Mouse (Mus musculus) kidney, embryonic 14.5 days (tissue): Measurements from ENCODE around the gene Fastkd5. TPM values are rescaled to one million over a fixed set of nuclear protein-coding genes. Genes with fewer than 3 reads are reported as not detected.

Experiments used
- ATAC-seq: fragments of 200-750 bp; cut with Nextera tagmentation; 2 replicates; pipeline ENCODE4 v1.8.0; 2017; ENCODE audit warnings: moderate number of reproducible peaks, mild to moderate bottlenecking, moderate TSS enrichment, moderate library complexity; ENCODE audit not compliant: low FRiP score, low TSS enrichment
- H3K27ac ChIP-seq: fragments of 300-500 bp; sonication (generic); 2 replicates; pipeline ENCODE4 v1.5.1; 2014; ENCODE audit warnings: low read depth, mild to moderate bottlenecking, low read length, moderate library complexity, mixed read lengths
- H3K27me3 ChIP-seq: fragments of 300-500 bp; sonication (generic); 2 replicates; pipeline ENCODE4 v1.6.1; 2014; ENCODE audit warnings: mild to moderate bottlenecking, low read length; ENCODE audit not compliant: control insufficient read depth, insufficient read depth
- H3K36me3 ChIP-seq: fragments of 300-500 bp; sonication (generic); 2 replicates; pipeline ENCODE4 v1.6.1; 2014; ENCODE audit warnings: low read length, mixed read lengths; ENCODE audit not compliant: control insufficient read depth, insufficient read depth
- H3K4me1 ChIP-seq: fragments of 300-500 bp; sonication (generic); 2 replicates; pipeline ENCODE4 v1.6.1; 2014; ENCODE audit warnings: low read length, mixed read lengths; ENCODE audit not compliant: control insufficient read depth, insufficient read depth
- H3K4me2 ChIP-seq: fragments of 300-500 bp; sonication (generic); replicated peaks from 2 replicates; pipeline ENCODE4 v1.6.1; 2014; ENCODE audit warnings: low read depth, mild to moderate bottlenecking, low read length
- H3K4me3 ChIP-seq: fragments of 300-500 bp; sonication (generic); 2 replicates; pipeline ENCODE4 v1.5.1; 2014; ENCODE audit warnings: mild to moderate bottlenecking, low read length
- H3K9ac ChIP-seq: fragments of 300-500 bp; sonication (generic); 2 replicates; pipeline ENCODE4 v1.6.1; 2014; ENCODE audit warnings: low read depth, mild to moderate bottlenecking, low read length, moderate library complexity
- H3K9me3 ChIP-seq: fragments of 300-500 bp; sonication (generic); 2 replicates; pipeline ENCODE4 v1.6.1; 2016; ENCODE audit warnings: low read length; ENCODE audit not compliant: control insufficient read depth
- WGBS: fragments of 180-500 bp; shearing (Covaris S2); extraction: QIAGEN DNeasy Blood & Tissue Kit; methylation state at CpG from one replicate; pipeline ENCODE4 v1.1.7; 2014; 5-methylcytosine and 5-hydroxymethylcytosine counted together
- polyA plus RNA-seq: library from polyadenylated mRNA; unstranded; fragments of >200 nt; fragmentation: Nextera tagmentation; extraction: Ambion mirVana; gene quantifications from 2 replicates; pipeline ENCODE4 v1.2.1, GENCODE M21; 2014

Gene Fastkd5
- 9.8 and 22.5 TPM in 2 replicates for polyA plus RNA-seq

DNA sequence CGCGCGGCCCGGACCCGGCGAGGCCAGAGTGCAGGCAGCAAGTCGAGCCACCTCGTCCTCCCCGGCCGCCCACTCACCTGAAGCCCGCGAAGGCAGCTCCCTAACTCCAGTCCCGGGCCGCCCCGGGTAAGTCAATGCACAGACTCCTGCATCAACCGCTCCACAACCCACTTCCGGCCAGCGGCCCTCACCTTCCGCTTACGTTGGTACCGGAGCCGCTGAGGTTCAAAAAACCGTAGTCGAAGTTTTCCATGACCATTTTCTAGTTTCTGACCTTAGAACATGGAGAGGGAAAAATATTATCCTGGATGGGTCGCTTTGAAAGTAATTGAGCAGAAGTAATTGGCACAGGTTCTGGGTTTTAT is at the start of gene Fastkd5, which contains the start of gene Ubox5:
Gene Fastkd5 (minus strand): TSS at position 189 of the 365 bp plus-strand sequence.
Gene Ubox5 (minus strand): TSS at position 200 of the 365 bp plus-strand sequence.
- peak within 1 kb of the TSS; percentile 51 for H3K4me2 ChIP-seq
- WGBS: under 1% methylated on average over 25 of the region's 25 CpGs
- no peaks in the 10 kb centered on the region for H3K9me3 ChIP-seq
- H3K27ac ChIP-seq: peak within 1 kb of the TSS; percentile 63
- ATAC-seq: peak; percentile 88
- H3K36me3 ChIP-seq: peaks cover 25% of the 10 kb centered on the region; the same call in 1 of the 2 replicates
- peak within 1 kb of the TSS; percentile 91 for H3K9ac ChIP-seq
- peak within 1 kb of the TSS; percentile 94 for H3K4me3 ChIP-seq
- peaks cover 15% of the 10 kb centered on the region for H3K4me1 ChIP-seq
- peaks cover 13% of the 10 kb centered on the region for H3K27me3 ChIP-seq

- H3K27ac ChIP-seq: no peak overlapping the region
- 78% methylated on average over 12 of the region's 12 CpGs for WGBS
- no peak overlapping the region for H3K9ac ChIP-seq
- no peaks in the 10 kb centered on the region for H3K4me1 ChIP-seq
- no peaks in the 10 kb centered on the region for H3K9me3 ChIP-seq
- ATAC-seq: no peak
- no peaks in the 10 kb centered on the region for H3K27me3 ChIP-seq
- H3K4me3 ChIP-seq: no peak overlapping the region
- peaks cover 86% of the 10 kb centered on the region for H3K36me3 ChIP-seq
- H3K4me2 ChIP-seq: no peak overlapping the region
Measured at GRCm38 (mm10) chr2:130679154-130679553, 49.3 kb upstream of the Fastkd5 start.

GRCm38 (mm10) chr2:130677211-130677610 is 47.4 kb upstream of the Fastkd5 start:
- 44% methylated on average over 10 of the region's 10 CpGs for WGBS
- Histone ChIP-seq H3K36me3 (peaks cover 89% of the 10 kb centered on the region), H3K27ac (no peak overlapping the region), H3K4me3 (no peak overlapping the region), H3K9ac (no peak overlapping the region), H3K27me3 (no peaks in the 10 kb centered on the region), H3K4me2 (no peak overlapping the region), H3K9me3 (no peaks in the 10 kb centered on the region), H3K4me1 (no peaks in the 10 kb centered on the region)
- ATAC-seq: 0 out of 2 replicates have a peak, but pooled peaks have one; percentile 16

DNA sequence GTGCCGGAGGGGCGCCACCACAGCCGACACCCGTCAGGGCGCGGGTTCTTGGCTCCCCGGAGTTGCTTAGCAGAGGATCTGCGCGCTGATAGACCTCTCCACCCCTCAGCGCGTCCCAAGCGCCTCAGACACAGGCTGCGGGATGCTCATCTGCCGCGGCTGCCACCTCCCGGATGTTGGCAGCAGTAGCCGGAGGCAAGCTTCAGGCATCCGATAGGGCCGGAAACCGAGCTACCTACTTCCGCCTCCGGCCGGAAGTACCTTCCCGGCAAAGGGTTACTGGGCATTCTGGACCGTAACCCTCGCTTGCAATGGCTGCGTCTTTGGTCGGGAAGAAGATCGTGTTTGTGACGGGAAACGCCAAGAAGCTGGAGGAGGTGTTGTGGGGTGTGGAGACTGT is 37.7 kb upstream of the Fastkd5 start, which contains the start of gene Itpa:
Gene Itpa (plus strand): TSS at position 52 of the 400 bp plus-strand sequence.
- Histone ChIP-seq H3K4me1 (peaks cover 24% of the 10 kb centered on the region), H3K36me3 (peaks cover 15% of the 10 kb centered on the region), H3K9ac (peak within 1 kb of the TSS; percentile 72), H3K4me2 (peak within 1 kb of the TSS; percentile 87), H3K4me3 (peak within 1 kb of the TSS; percentile 78), H3K27ac (peak within 1 kb of the TSS; percentile 68), H3K9me3 (no peaks in the 10 kb centered on the region), H3K27me3 (no peaks in the 10 kb centered on the region)
- ATAC-seq: peak; percentile 63
- WGBS: under 1% methylated on average over 31 of the region's 31 CpGs

DNA sequence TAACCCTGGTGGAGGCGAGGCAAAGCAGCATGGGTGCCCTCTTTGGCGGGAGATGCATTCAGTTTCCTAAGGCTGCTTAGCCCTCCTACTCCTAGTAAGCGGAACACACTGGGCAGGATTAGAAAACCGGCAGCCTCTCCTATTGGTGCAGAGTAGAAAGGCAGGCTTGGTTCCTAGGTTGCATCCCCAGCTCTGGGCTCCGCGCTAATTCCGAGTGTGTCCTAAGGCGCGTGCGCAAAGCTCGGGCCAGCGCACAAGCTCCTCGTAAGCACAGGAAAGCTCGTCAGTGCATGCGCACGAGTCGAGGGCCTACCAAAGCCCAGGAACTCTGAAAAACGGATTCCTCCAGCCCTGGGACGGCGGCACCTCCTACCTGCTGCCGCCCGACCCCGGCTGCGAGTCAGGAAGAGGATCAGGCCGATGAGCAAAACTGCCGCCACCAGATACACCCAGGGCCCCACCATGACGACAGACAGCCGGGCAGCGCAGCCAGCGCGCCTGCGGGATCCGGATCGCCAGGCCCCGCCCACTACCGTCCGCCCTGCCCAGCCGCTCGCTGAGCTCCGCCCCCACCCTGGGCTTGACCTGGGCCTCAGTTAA is 34.4 kb upstream of the Fastkd5 start, which contains the start of gene Ddrgk1:
Gene Ddrgk1 (minus strand): TSS at position 558 of the 600 bp plus-strand sequence.
- H3K9me3 ChIP-seq: no peaks in the 10 kb centered on the region
- ATAC-seq: peak; percentile 96
- H3K36me3 ChIP-seq: peaks cover 30% of the 10 kb centered on the region
- peak within 1 kb of the TSS; percentile 64 for H3K4me3 ChIP-seq
- peak within 1 kb of the TSS; percentile 87 for H3K9ac ChIP-seq
- WGBS: under 1% methylated on average over 40 of the region's 40 CpGs
- peaks cover 24% of the 10 kb centered on the region for H3K4me1 ChIP-seq
- no peaks in the 10 kb centered on the region for H3K27me3 ChIP-seq
- H3K4me2 ChIP-seq: peak within 1 kb of the TSS; percentile 61
- peak within 1 kb of the TSS; percentile 99 for H3K27ac ChIP-seq

GRCm38 (mm10) chr2:130663342-130663741 is 33.5 kb upstream of the Fastkd5 start:
- Histone ChIP-seq H3K9me3 (no peaks in the 10 kb centered on the region), H3K27ac (no peak overlapping the region), H3K27me3 (no peaks in the 10 kb centered on the region), H3K4me1 (peaks cover 21% of the 10 kb centered on the region), H3K4me2 (peak overlapping the region; percentile 61), H3K36me3 (peaks cover 37% of the 10 kb centered on the region), H3K9ac (peak overlapping the region; percentile 87; the same call in 1 of the 2 replicates), H3K4me3 (peak overlapping the region; percentile 64)
- WGBS: 90% methylated on average over 11 of the region's 11 CpGs
- ATAC-seq: no peak

- Histone ChIP-seq H3K4me2 (no peak overlapping the region), H3K4me3 (no peak overlapping the region), H3K9me3 (no peaks in the 10 kb centered on the region), H3K27me3 (no peaks in the 10 kb centered on the region), H3K27ac (no peak overlapping the region), H3K4me1 (peaks cover 6% of the 10 kb centered on the region), H3K9ac (no peak overlapping the region), H3K36me3 (peaks cover 82% of the 10 kb centered on the region)
- no peak for ATAC-seq
- 89% methylated on average over 10 of the region's 10 CpGs for WGBS
Measured at GRCm38 (mm10) chr2:130658530-130658929, 28.7 kb upstream of the Fastkd5 start.

DNA sequence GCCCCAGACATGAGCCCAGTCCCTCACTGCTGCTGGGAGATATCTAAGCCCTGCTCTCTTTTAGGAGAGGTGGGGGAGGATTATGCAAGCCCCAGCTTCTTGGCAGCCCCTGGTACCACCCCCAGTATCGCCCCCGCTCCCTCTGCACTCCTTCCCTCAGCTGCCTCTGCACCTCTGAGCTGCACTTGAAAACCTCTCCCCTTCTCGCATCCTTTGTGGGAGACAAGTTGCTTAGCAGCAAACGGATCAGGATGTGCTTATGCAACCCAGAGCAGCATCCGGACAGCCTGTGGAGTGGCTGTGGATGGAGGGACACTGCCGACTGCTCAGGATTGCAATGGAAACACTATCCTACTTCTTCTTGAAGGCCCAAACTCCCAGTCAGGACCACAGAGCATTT is 27.7 kb upstream of the Fastkd5 start:
- Histone ChIP-seq H3K4me1 (no peaks in the 10 kb centered on the region), H3K27ac (no peak overlapping the region), H3K36me3 (peaks cover 83% of the 10 kb centered on the region), H3K4me2 (no peak overlapping the region), H3K9ac (no peak overlapping the region), H3K9me3 (no peaks in the 10 kb centered on the region), H3K4me3 (no peak overlapping the region), H3K27me3 (no peaks in the 10 kb centered on the region)
- WGBS: 89% methylated on average over 6 of the region's 6 CpGs
- no peak for ATAC-seq

DNA sequence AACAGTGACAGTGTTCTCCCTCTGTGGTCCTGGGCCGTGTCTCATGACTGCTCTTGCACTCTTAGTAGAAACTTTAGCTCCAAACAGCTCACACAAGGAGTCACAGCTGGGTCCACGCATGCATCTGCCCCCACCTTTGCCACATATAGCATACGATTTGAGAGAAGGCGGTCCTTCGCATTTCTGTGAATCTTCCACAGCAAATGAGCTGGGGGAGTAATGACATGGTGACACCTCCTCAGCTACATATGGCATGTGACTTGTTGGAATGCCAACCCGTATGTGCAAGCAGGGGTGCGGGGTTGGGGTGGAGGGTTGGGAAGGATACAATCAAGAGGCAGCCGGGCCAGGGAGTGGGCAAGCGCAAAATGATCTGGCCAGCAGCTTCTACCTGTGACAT is 26.7 kb upstream of the Fastkd5 start:
- H3K27ac ChIP-seq: no peak overlapping the region
- no peak for ATAC-seq
- H3K4me1 ChIP-seq: no peaks in the 10 kb centered on the region
- H3K9me3 ChIP-seq: no peaks in the 10 kb centered on the region
- no peaks in the 10 kb centered on the region for H3K27me3 ChIP-seq
- no peak overlapping the region for H3K9ac ChIP-seq
- no peak overlapping the region for H3K4me2 ChIP-seq
- peaks cover 79% of the 10 kb centered on the region for H3K36me3 ChIP-seq
- H3K4me3 ChIP-seq: no peak overlapping the region
- 92% methylated on average over 9 of the region's 9 CpGs for WGBS
